Mouse (Mus musculus) cerebellum, adult 2 months (tissue): ENCODE data around the gene Ern2.

Experiments
- CTCF ChIP-seq: fragments of 200-500 bp; IDR thresholded peaks from 2 replicates; pipeline ENCODE4 v1.5.1; 2011; ENCODE audit warnings: low read depth, mild to moderate bottlenecking, control low read depth, low read length, moderate library complexity, borderline replicate concordance; ENCODE audit not compliant: insufficient read depth
- POLR2A ChIP-seq: fragments of 200-500 bp; IDR thresholded peaks from 2 replicates; pipeline ENCODE4 v1.6.1; 2011; ENCODE audit warnings: low read length, control low read depth, borderline replicate concordance; ENCODE audit not compliant: insufficient read depth

GRCm38 (mm10) chr7:122125636-122126035 lies 60.4 kb downstream of the Ern2 start:
- no peak for TF ChIP-seq POLR2A
- no peak for TF ChIP-seq CTCF
